21 mouse cellular contexts compared by ENCODE assay signal in genomic region chr13:19031916-19032688, GRCm38 (mm10).
DNase-seq lines count a peak whose midpoint lies in the region; ATAC-seq and TF ChIP-seq lines count a peak whose summit lies in the region.
"Had no signal": no experiment of that assay in that cellular context is flagged by ENCODE, and none has a peak within 500 bp of the region (broad histone marks: within the 10 kb centered on the region; RNA-seq: fewer than 3 reads in every experiment).

No protein-coding gene starts in this region.

- ATAC-seq in embryonic facial prominence, embryonic 14.5 days (ENCODE audit: low read depth), result no peak
- no peak for ATAC-seq in midbrain, embryonic 13.5 days
- no peak for ATAC-seq in midbrain, embryonic 16.5 days
- no peak for ATAC-seq in lung, postnatal 0 days
- ATAC-seq in neural tube, embryonic 15.5 days (ENCODE audit: low FRiP score), result peak; percentile 54; the same call in 1 of the 2 replicates
- ATAC-seq: CD4-positive, CD25-positive, alpha-beta regulatory T cell, adult 4 months; intestine, embryonic 16.5 days had no signal

- no peak overlapping the region for H3K27ac ChIP-seq in embryonic facial prominence, embryonic 14.5 days (replicated peaks; ENCODE audit: low read depth, low read length)
- no peak overlapping the region for H3K27ac ChIP-seq in embryonic facial prominence, embryonic 10.5 days (replicated peaks)
- 0 out of 2 replicates have a peak overlapping the region, but pooled peaks have one; percentile 19 for H3K27ac ChIP-seq in midbrain, embryonic 13.5 days
- no peak overlapping the region for H3K27ac ChIP-seq in midbrain, embryonic 16.5 days (ENCODE audit: low read length)
- H3K27ac ChIP-seq in lung, postnatal 0 days (ENCODE audit: low read length), result no peak overlapping the region
- peak overlapping the region; percentile 52 for H3K27ac ChIP-seq in neural tube, embryonic 15.5 days (replicated peaks)
- H3K27ac ChIP-seq: forebrain, embryonic 12.5 days; limb, embryonic 12.5 days; liver, embryonic 13.5 days; macrophage; midbrain, embryonic 12.5 days; stomach, embryonic 15.5 days had no signal

- TF ChIP-seq EP300 in lung, postnatal 0 days (IDR thresholded peaks at IDR 0.05), result 0 out of 2 replicates have a peak, but pooled peaks have one; percentile 43

- TF ChIP-seq CTCF in lung, postnatal 0 days (IDR thresholded peaks at IDR 0.05), result no peak

- no peaks in the 10 kb centered on the region for H3K9me3 ChIP-seq in embryonic facial prominence, embryonic 14.5 days (ENCODE audit: control insufficient read depth, low read length)
- no peaks in the 10 kb centered on the region for H3K9me3 ChIP-seq in embryonic facial prominence, embryonic 10.5 days
- no peaks in the 10 kb centered on the region for H3K9me3 ChIP-seq in midbrain, embryonic 13.5 days
- H3K9me3 ChIP-seq in midbrain, embryonic 16.5 days (replicated peaks; ENCODE audit: control insufficient read depth, low read length, poor library complexity, severe bottlenecking), result no peaks in the 10 kb centered on the region
- H3K9me3 ChIP-seq in lung, postnatal 0 days (ENCODE audit: low read length), result no peaks in the 10 kb centered on the region
- no peaks in the 10 kb centered on the region for H3K9me3 ChIP-seq in neural tube, embryonic 15.5 days (replicated peaks)
- H3K9me3 ChIP-seq: forebrain, embryonic 12.5 days; heart, embryonic 12.5 days; limb, embryonic 12.5 days; liver, embryonic 13.5 days; midbrain, embryonic 12.5 days; stomach, embryonic 15.5 days had no signal

- no peaks in the 10 kb centered on the region for H3K4me1 ChIP-seq in embryonic facial prominence, embryonic 14.5 days (ENCODE audit: control insufficient read depth, insufficient read depth, low read length)
- H3K4me1 ChIP-seq in embryonic facial prominence, embryonic 10.5 days, result no peaks in the 10 kb centered on the region
- peaks cover 5% of the 10 kb centered on the region for H3K4me1 ChIP-seq in midbrain, embryonic 13.5 days (replicated peaks)
- 0 out of 2 replicates have a peak, but pooled peaks cover 4% of the 10 kb centered on the region for H3K4me1 ChIP-seq in midbrain, embryonic 16.5 days (ENCODE audit: control insufficient read depth, insufficient read depth, low read length)
- no peaks in the 10 kb centered on the region for H3K4me1 ChIP-seq in lung, postnatal 0 days (ENCODE audit: insufficient read depth, low read depth, low read length)
- H3K4me1 ChIP-seq in neural tube, embryonic 15.5 days, result peaks cover 17% of the 10 kb centered on the region; the same call in 1 of the 2 replicates
- H3K4me1 ChIP-seq: forebrain, embryonic 12.5 days; heart, embryonic 12.5 days; limb, embryonic 12.5 days; liver, embryonic 13.5 days; midbrain, embryonic 12.5 days; stomach, embryonic 15.5 days had no signal

- H3K27me3 ChIP-seq in embryonic facial prominence, embryonic 14.5 days (replicated peaks; ENCODE audit: control insufficient read depth, insufficient read depth, low read length), result no peaks in the 10 kb centered on the region
- no peaks in the 10 kb centered on the region for H3K27me3 ChIP-seq in embryonic facial prominence, embryonic 10.5 days (replicated peaks; ENCODE audit: low read depth, poor library complexity, severe bottlenecking)
- no peaks in the 10 kb centered on the region for H3K27me3 ChIP-seq in midbrain, embryonic 13.5 days
- no peaks in the 10 kb centered on the region for H3K27me3 ChIP-seq in midbrain, embryonic 16.5 days (ENCODE audit: control insufficient read depth, insufficient read depth, low read depth, low read length)
- H3K27me3 ChIP-seq in lung, postnatal 0 days (replicated peaks; ENCODE audit: insufficient read depth, low read length), result no peaks in the 10 kb centered on the region
- no peaks in the 10 kb centered on the region for H3K27me3 ChIP-seq in neural tube, embryonic 15.5 days (replicated peaks)
- H3K27me3 ChIP-seq: forebrain, embryonic 12.5 days; heart, embryonic 12.5 days; limb, embryonic 12.5 days; liver, embryonic 13.5 days; midbrain, embryonic 12.5 days; stomach, embryonic 15.5 days had no signal

- no peak overlapping the region for H3K4me3 ChIP-seq in embryonic facial prominence, embryonic 14.5 days (ENCODE audit: low read depth, low read length)
- no peak overlapping the region for H3K4me3 ChIP-seq in embryonic facial prominence, embryonic 10.5 days
- H3K4me3 ChIP-seq in midbrain, embryonic 13.5 days (replicated peaks), result no peak overlapping the region
- no peak overlapping the region for H3K4me3 ChIP-seq in midbrain, embryonic 16.5 days (ENCODE audit: low read depth, low read length)
- no peak overlapping the region for H3K4me3 ChIP-seq in lung, postnatal 0 days (ENCODE audit: low read depth, low read length)
- H3K4me3 ChIP-seq in neural tube, embryonic 15.5 days (replicated peaks), result no peak overlapping the region
- H3K4me3 ChIP-seq: forebrain, embryonic 12.5 days; heart, embryonic 12.5 days; limb, embryonic 12.5 days; liver, embryonic 13.5 days; midbrain, embryonic 12.5 days; stomach, embryonic 15.5 days had no signal

- WGBS in embryonic facial prominence, embryonic 14.5 days, result 54% methylated on average over 8 of the region's 8 CpGs
- 82% methylated on average over 8 of the region's 8 CpGs for WGBS in embryonic facial prominence, embryonic 10.5 days
- 69% methylated on average over 8 of the region's 8 CpGs for WGBS in midbrain, embryonic 13.5 days
- 66% methylated on average over 8 of the region's 8 CpGs for WGBS in midbrain, embryonic 16.5 days
- 72% methylated on average over 8 of the region's 8 CpGs for WGBS in lung, postnatal 0 days
- WGBS in neural tube, embryonic 15.5 days, result 53% methylated on average over 8 of the region's 8 CpGs

- H3K36me3 ChIP-seq in embryonic facial prominence, embryonic 14.5 days (ENCODE audit: control insufficient read depth, insufficient read depth, low read length), result no peaks in the 10 kb centered on the region
- H3K36me3 ChIP-seq in embryonic facial prominence, embryonic 10.5 days (replicated peaks), result no peaks in the 10 kb centered on the region
- no peaks in the 10 kb centered on the region for H3K36me3 ChIP-seq in midbrain, embryonic 13.5 days
- no peaks in the 10 kb centered on the region for H3K36me3 ChIP-seq in midbrain, embryonic 16.5 days (ENCODE audit: control insufficient read depth, insufficient read depth, low read length)
- no peaks in the 10 kb centered on the region for H3K36me3 ChIP-seq in lung, postnatal 0 days (ENCODE audit: insufficient read depth, low read length)
- no peaks in the 10 kb centered on the region for H3K36me3 ChIP-seq in neural tube, embryonic 15.5 days
- H3K36me3 ChIP-seq: forebrain, embryonic 12.5 days; heart, embryonic 12.5 days; limb, embryonic 12.5 days; liver, embryonic 13.5 days; midbrain, embryonic 12.5 days; stomach, embryonic 15.5 days had no signal

- H3K4me2 ChIP-seq in embryonic facial prominence, embryonic 14.5 days (ENCODE audit: low read depth, low read length), result no peak overlapping the region
- H3K4me2 ChIP-seq in midbrain, embryonic 13.5 days (replicated peaks), result no peak overlapping the region
- H3K4me2 ChIP-seq in midbrain, embryonic 16.5 days (ENCODE audit: low read length), result no peak overlapping the region
- H3K4me2 ChIP-seq in lung, postnatal 0 days (replicated peaks; ENCODE audit: low read depth, low read length), result no peak overlapping the region
- no peak overlapping the region for H3K4me2 ChIP-seq in neural tube, embryonic 15.5 days
- H3K4me2 ChIP-seq: forebrain, embryonic 12.5 days; heart, embryonic 12.5 days; limb, embryonic 12.5 days; liver, embryonic 13.5 days; midbrain, embryonic 12.5 days; stomach, embryonic 15.5 days had no signal

- H3K9ac ChIP-seq in embryonic facial prominence, embryonic 14.5 days (ENCODE audit: low read depth, low read length), result no peak overlapping the region
- no peak overlapping the region for H3K9ac ChIP-seq in midbrain, embryonic 13.5 days (replicated peaks)
- H3K9ac ChIP-seq in midbrain, embryonic 16.5 days (ENCODE audit: low read depth, low read length), result no peak overlapping the region
- H3K9ac ChIP-seq in lung, postnatal 0 days (replicated peaks; ENCODE audit: low read depth), result no peak overlapping the region
- H3K9ac ChIP-seq in neural tube, embryonic 15.5 days (replicated peaks), result no peak overlapping the region
- H3K9ac ChIP-seq: forebrain, embryonic 12.5 days; heart, embryonic 12.5 days; limb, embryonic 12.5 days; liver, embryonic 13.5 days; midbrain, embryonic 12.5 days; stomach, embryonic 15.5 days had no signal

- peak; percentile 55 for DNase-seq in embryonic facial prominence, embryonic 14.5 days (ENCODE audit: low spot score)
- DNase-seq in embryonic facial prominence, embryonic 10.5 days (ENCODE audit: low spot score), result no peak
- DNase-seq in lung, postnatal 0 days (ENCODE audit: low spot score), result peak; percentile 57
- DNase-seq in adrenal gland, postnatal 36 days, result no peak
- no peak for DNase-seq in adrenal gland, postnatal 25 days
- DNase-seq: adrenal gland, postnatal 10 days; cerebellum, adult 9-11 months; gastrocnemius, postnatal 36 days; heart, postnatal 36 days; liver, embryonic 13.5 days had no signal

Comparison
In these comparisons a context has a peak if more than half of its experiments do, and no peak if none do; other contexts are left out.
1. DNase-seq: peak in embryonic facial prominence, embryonic 14.5 days (single experiment) and lung, postnatal 0 days (single experiment); none in embryonic facial prominence, embryonic 10.5 days (single experiment), adrenal gland, postnatal 36 days (0 of 2) and adrenal gland, postnatal 25 days (single experiment).
2. H3K27ac ChIP-seq: peak in midbrain, embryonic 13.5 days (single experiment) and neural tube, embryonic 15.5 days (single experiment); none in embryonic facial prominence, embryonic 14.5 days (single experiment), embryonic facial prominence, embryonic 10.5 days (single experiment), midbrain, embryonic 16.5 days (single experiment) and lung, postnatal 0 days (single experiment).